Mouse (Mus musculus): ENCODE data around the gene Ccnb2. TPM values are rescaled to one million over a fixed set of nuclear protein-coding genes. Genes with fewer than 3 reads are reported as not detected.

Ccnb2 gene
- polyA plus RNA-seq, 1 experiment, result 260 TPM

DNA sequence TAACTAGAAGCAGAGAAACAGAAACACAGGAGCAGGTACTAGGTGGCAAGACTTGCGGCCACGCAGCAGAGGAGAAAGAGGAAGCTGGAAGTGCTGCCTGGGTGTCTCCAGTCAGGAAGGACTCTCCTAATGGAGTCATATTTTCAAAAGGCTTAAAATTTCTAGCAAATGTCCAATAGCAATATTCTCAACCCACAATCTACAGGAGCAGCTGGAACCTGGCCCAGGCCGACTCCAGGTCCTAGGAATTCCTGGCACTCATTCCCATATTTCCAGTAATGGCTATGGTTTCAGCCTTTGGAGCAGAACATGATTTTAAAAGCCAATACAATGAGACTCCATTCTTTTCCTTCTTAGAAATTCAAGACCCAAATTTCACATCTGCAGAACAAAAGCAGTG lies 31.8 kb downstream of the Ccnb2 start:
- no peak overlapping the region for H3K4me3 ChIP-seq (ENCODE audit: low read depth, low read length)
- H3K4me1 ChIP-seq (ENCODE audit: control insufficient read depth, insufficient read depth, low read length), result peaks cover 1% of the 10 kb centered on the region
- no peaks in the 10 kb centered on the region for H3K36me3 ChIP-seq (ENCODE audit: control insufficient read depth, insufficient read depth, low read length, poor library complexity, severe bottlenecking)
- H3K27me3 ChIP-seq (ENCODE audit: control insufficient read depth, insufficient read depth, low read length, poor library complexity, severe bottlenecking), result no peaks in the 10 kb centered on the region
- no peak for TF ChIP-seq POLR2A (IDR thresholded peaks at IDR 0.05; ENCODE audit: insufficient read depth, low read length)
- TF ChIP-seq CTCF (IDR thresholded peaks at IDR 0.05; ENCODE audit: low read depth, low read length), result no peak
- no peak for TF ChIP-seq EP300 (IDR thresholded peaks at IDR 0.05; ENCODE audit: insufficient read depth, low read depth, low read length)
- H3K9ac ChIP-seq (ENCODE audit: low read depth, poor library complexity, severe bottlenecking), result no peak overlapping the region
- no peak overlapping the region for H3K27ac ChIP-seq (ENCODE audit: insufficient read depth, low read length)
- no peaks in the 10 kb centered on the region for H3K9me3 ChIP-seq (replicated peaks; ENCODE audit: control insufficient read depth, insufficient read depth, low read length, poor library complexity, severe bottlenecking)

DNA sequence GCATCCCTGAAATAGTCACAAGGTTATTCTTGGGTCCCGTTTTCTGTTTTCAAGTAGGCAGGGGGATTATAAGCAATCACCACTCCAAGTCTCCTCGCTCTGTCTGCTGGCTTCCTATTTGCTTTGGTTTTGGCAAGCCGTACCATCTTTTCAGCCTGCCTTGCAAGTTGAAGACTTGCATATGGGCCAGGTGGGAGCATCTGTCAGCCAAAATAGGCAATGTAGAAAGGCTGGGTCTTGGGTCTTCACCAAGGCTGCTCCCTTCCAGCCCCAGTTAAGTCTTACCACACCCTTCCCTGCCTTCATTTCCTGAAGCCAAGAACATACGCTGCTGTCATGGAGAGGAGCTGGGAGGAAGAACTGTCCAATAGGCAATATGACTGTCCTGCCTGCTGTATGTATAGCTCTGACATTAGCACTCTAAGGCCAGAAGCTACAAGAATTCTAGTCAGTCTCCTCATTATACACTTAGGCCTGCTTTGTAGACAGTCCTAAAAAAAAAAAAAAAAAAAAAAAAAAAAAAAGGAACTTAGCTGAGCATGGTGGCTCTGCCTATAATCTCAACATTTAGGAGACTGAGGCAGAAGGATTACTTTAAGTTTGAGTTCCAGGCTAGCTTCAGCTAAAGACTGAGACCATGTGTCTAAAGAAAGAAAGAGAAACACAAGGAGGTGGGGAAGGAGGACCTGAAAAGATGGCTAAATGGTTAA lies 33.8 kb downstream of the Ccnb2 start:
- Histone ChIP-seq H3K36me3 (ENCODE audit: control insufficient read depth, insufficient read depth, low read length, poor library complexity, severe bottlenecking) (0 out of 2 replicates have a peak, but pooled peaks cover 2% of the 10 kb centered on the region), H3K9me3 (replicated peaks; ENCODE audit: control insufficient read depth, insufficient read depth, low read length, poor library complexity, severe bottlenecking) (no peaks in the 10 kb centered on the region), H3K27me3 (ENCODE audit: control insufficient read depth, insufficient read depth, low read length, poor library complexity, severe bottlenecking) (no peaks in the 10 kb centered on the region), H3K4me1 (ENCODE audit: control insufficient read depth, insufficient read depth, low read length) (peaks cover 1% of the 10 kb centered on the region), H3K9ac (ENCODE audit: low read depth, poor library complexity, severe bottlenecking) (no peak overlapping the region), H3K4me3 (ENCODE audit: low read depth, low read length) (no peak overlapping the region), H3K27ac (ENCODE audit: insufficient read depth, low read length) (no peak overlapping the region)
- TF ChIP-seq CTCF (IDR thresholded peaks at IDR 0.05; ENCODE audit: low read depth, low read length), result no peak
- no peak for TF ChIP-seq EP300 (IDR thresholded peaks at IDR 0.05; ENCODE audit: insufficient read depth, low read depth, low read length)
- no peak for TF ChIP-seq POLR2A (IDR thresholded peaks at IDR 0.05; ENCODE audit: insufficient read depth, low read length)

DNA sequence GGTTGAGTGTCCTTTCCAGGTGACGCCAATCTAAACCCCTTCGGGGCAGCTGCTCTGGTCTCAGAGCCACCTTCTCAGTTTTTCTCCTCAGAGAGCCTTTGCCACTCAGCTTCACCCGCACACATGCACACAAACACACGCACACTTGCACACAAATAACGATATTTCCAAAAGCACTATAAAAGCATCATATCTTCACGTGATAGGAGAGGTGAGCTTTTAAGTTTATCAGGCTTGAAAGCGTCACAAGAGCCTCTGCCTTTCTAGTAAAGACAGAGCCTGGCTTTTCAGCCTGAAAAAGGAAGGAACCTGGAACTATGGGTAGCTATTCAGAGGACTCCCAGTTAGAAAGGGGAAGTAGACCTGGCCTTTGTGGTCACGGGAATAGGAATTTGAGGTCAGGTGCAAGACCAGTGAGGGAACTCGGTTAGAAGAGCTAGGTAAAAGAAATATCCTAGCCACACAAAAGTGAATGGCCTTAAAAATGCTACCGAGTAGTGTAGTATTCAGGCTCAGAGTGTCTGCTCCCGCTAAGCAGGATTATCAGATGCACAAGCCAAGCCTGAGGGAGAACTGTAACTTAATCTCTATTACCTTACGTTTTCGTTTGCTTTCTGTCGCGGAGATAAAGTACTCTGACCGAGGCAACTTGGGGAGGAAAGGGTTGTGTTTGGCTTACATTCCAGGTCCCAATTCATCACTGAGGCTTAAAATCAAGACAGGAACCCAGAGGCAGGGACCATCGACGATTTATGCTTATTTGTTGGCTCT lies 36.2 kb downstream of the Ccnb2 start:
- Histone ChIP-seq H3K27ac (ENCODE audit: insufficient read depth, low read length) (no peak overlapping the region), H3K36me3 (ENCODE audit: control insufficient read depth, insufficient read depth, low read length, poor library complexity, severe bottlenecking) (0 out of 2 replicates have a peak, but pooled peaks cover 2% of the 10 kb centered on the region), H3K9me3 (replicated peaks; ENCODE audit: control insufficient read depth, insufficient read depth, low read length, poor library complexity, severe bottlenecking) (no peaks in the 10 kb centered on the region), H3K27me3 (ENCODE audit: control insufficient read depth, insufficient read depth, low read length, poor library complexity, severe bottlenecking) (no peaks in the 10 kb centered on the region), H3K4me3 (ENCODE audit: low read depth, low read length) (no peak overlapping the region), H3K4me1 (ENCODE audit: control insufficient read depth, insufficient read depth, low read length) (no peaks in the 10 kb centered on the region), H3K9ac (ENCODE audit: low read depth, poor library complexity, severe bottlenecking) (no peak overlapping the region)
- TF ChIP-seq POLR2A (IDR thresholded peaks at IDR 0.05; ENCODE audit: insufficient read depth, low read length), result no peak
- no peak for TF ChIP-seq CTCF (IDR thresholded peaks at IDR 0.05; ENCODE audit: low read depth, low read length)
- no peak for TF ChIP-seq EP300 (IDR thresholded peaks at IDR 0.05; ENCODE audit: insufficient read depth, low read depth, low read length)

DNA sequence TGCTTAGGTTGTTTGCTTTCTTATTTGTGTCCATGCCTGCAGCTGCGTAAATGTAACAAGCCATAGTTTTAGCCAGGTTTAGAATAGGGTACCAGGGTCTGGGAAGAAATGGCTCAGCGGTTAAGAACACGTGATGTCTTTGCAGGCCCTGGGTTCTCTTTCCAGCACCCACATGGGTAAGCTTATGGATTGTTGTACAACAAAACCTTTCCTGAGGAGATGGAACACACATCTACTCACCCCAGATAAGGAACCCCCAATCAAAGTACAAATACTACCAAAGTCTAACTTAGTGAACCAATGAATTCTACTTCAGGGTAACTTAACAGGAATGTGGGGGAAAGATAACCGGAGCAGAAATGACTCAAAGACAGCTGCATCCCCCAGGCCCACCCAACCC lies 36.9 kb downstream of the Ccnb2 start:
- Histone ChIP-seq H3K4me1 (ENCODE audit: control insufficient read depth, insufficient read depth, low read length) (no peaks in the 10 kb centered on the region), H3K4me3 (ENCODE audit: low read depth, low read length) (no peak overlapping the region), H3K36me3 (ENCODE audit: control insufficient read depth, insufficient read depth, low read length, poor library complexity, severe bottlenecking) (0 out of 2 replicates have a peak, but pooled peaks cover 2% of the 10 kb centered on the region), H3K27ac (ENCODE audit: insufficient read depth, low read length) (no peak overlapping the region), H3K9me3 (replicated peaks; ENCODE audit: control insufficient read depth, insufficient read depth, low read length, poor library complexity, severe bottlenecking) (no peaks in the 10 kb centered on the region), H3K9ac (ENCODE audit: low read depth, poor library complexity, severe bottlenecking) (no peak overlapping the region), H3K27me3 (ENCODE audit: control insufficient read depth, insufficient read depth, low read length, poor library complexity, severe bottlenecking) (no peaks in the 10 kb centered on the region)
- TF ChIP-seq POLR2A (IDR thresholded peaks at IDR 0.05; ENCODE audit: insufficient read depth, low read length) (no peak), EP300 (IDR thresholded peaks at IDR 0.05; ENCODE audit: insufficient read depth, low read depth, low read length) (no peak), CTCF (IDR thresholded peaks at IDR 0.05; ENCODE audit: low read depth, low read length) (no peak)

DNA sequence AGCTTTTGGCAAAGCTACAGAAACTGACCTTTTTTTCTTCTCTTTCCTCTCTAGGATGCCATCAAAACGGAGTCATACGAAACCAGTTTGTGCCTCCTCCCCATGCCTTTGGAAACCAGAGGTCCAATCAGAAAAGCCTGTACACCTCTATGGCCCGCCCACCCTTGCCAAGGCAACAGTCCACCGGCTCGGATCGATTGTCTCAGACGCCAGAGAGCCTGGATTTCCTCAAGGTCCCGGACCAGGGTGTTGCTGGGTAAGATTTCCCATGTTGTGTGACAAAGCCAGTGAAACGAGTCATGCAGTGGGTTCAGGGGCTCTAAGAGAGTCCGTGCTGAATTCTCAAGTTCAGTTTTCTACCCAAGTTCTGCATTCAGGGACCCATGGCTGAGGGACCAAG lies 37.6 kb downstream of the Ccnb2 start:
- no peaks in the 10 kb centered on the region for H3K4me1 ChIP-seq (ENCODE audit: control insufficient read depth, insufficient read depth, low read length)
- H3K9ac ChIP-seq (ENCODE audit: low read depth, poor library complexity, severe bottlenecking), result no peak overlapping the region
- no peaks in the 10 kb centered on the region for H3K27me3 ChIP-seq (ENCODE audit: control insufficient read depth, insufficient read depth, low read length, poor library complexity, severe bottlenecking)
- 0 out of 2 replicates have a peak, but pooled peaks cover 4% of the 10 kb centered on the region for H3K36me3 ChIP-seq (ENCODE audit: control insufficient read depth, insufficient read depth, low read length, poor library complexity, severe bottlenecking)
- H3K4me3 ChIP-seq (ENCODE audit: low read depth, low read length), result no peak overlapping the region
- no peak for TF ChIP-seq EP300 (IDR thresholded peaks at IDR 0.05; ENCODE audit: insufficient read depth, low read depth, low read length)
- TF ChIP-seq CTCF (IDR thresholded peaks at IDR 0.05; ENCODE audit: low read depth, low read length), result no peak
- TF ChIP-seq POLR2A (IDR thresholded peaks at IDR 0.05; ENCODE audit: insufficient read depth, low read length), result no peak
- H3K27ac ChIP-seq (ENCODE audit: insufficient read depth, low read length), result no peak overlapping the region
- H3K9me3 ChIP-seq (replicated peaks; ENCODE audit: control insufficient read depth, insufficient read depth, low read length, poor library complexity, severe bottlenecking), result no peaks in the 10 kb centered on the region

DNA sequence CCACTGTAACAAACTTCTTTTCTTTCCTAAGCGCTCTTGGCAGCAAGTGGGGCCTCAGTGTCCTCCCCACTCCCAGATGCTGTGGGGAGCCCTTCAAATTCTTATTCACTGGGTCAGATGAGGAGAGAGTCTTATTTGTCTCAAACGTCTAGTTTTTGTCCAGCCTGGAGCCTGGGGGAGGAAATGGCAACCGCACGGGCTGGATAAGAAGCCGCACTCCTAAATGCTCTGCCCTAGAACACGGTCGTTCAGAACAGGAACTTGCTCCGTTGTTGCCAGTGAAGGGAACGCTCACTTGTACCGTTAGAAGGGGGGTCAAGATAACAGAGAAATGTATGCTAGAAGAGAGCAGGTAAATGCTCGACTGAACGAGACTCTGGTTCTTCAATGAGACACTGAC lies 39.3 kb downstream of the Ccnb2 start:
- TF ChIP-seq POLR2A (IDR thresholded peaks at IDR 0.05; ENCODE audit: insufficient read depth, low read length) (no peak), CTCF (IDR thresholded peaks at IDR 0.05; ENCODE audit: low read depth, low read length) (no peak), EP300 (IDR thresholded peaks at IDR 0.05; ENCODE audit: insufficient read depth, low read depth, low read length) (no peak)
- no peaks in the 10 kb centered on the region for H3K9me3 ChIP-seq (replicated peaks; ENCODE audit: control insufficient read depth, insufficient read depth, low read length, poor library complexity, severe bottlenecking)
- no peak overlapping the region for H3K9ac ChIP-seq (ENCODE audit: low read depth, poor library complexity, severe bottlenecking)
- H3K27me3 ChIP-seq (ENCODE audit: control insufficient read depth, insufficient read depth, low read length, poor library complexity, severe bottlenecking), result no peaks in the 10 kb centered on the region
- 0 out of 2 replicates have a peak, but pooled peaks cover 6% of the 10 kb centered on the region for H3K36me3 ChIP-seq (ENCODE audit: control insufficient read depth, insufficient read depth, low read length, poor library complexity, severe bottlenecking)
- H3K4me3 ChIP-seq (ENCODE audit: low read depth, low read length), result no peak overlapping the region
- H3K27ac ChIP-seq (ENCODE audit: insufficient read depth, low read length), result no peak overlapping the region
- no peaks in the 10 kb centered on the region for H3K4me1 ChIP-seq (ENCODE audit: control insufficient read depth, insufficient read depth, low read length)
